Mouse (Mus musculus): ENCODE data around the gene Gatad2a.
"Not testable (repeated sequence)": the region's sequence is repeated elsewhere in the genome, so short reads cannot be mapped to it uniquely, and the experiment has no call there.

GRCm38 (mm10) chr8:69988936-69989335, 7.2 kb downstream of the Gatad2a start:
- TF ChIP-seq CTCF (conservative IDR thresholded peaks at IDR 0.05; ENCODE audit: low read length); NANOG (IDR thresholded peaks at IDR 0.05; ENCODE audit: borderline replicate concordance, low read length); POU5F1 (IDR thresholded peaks at IDR 0.05; ENCODE audit: borderline replicate concordance, low read length): not testable (repeated sequence)
